Mouse (Mus musculus): ENCODE results near the gene Cel. TPM values are rescaled to one million over a fixed set of nuclear protein-coding genes. Genes with fewer than 3 reads are reported as not detected.

The Cel gene
- polyA plus RNA-seq, 1 experiment: 0.10 TPM

- Histone ChIP-seq H3K27me3 (ENCODE audit: control insufficient read depth, insufficient read depth, low read length) (no peaks in the 10 kb centered on the region), H3K27ac (ENCODE audit: insufficient read depth, low read length) (no peak overlapping the region), H3K4me1 (ENCODE audit: control insufficient read depth, insufficient read depth, low read length) (no peaks in the 10 kb centered on the region), H3K4me3 (replicated peaks; ENCODE audit: insufficient read depth, low read depth, low read length) (no peak overlapping the region)
- TF ChIP-seq POLR2A (IDR thresholded peaks at IDR 0.05; ENCODE audit: borderline replicate concordance, insufficient read depth, low read length): no peak
- TF ChIP-seq CTCF (IDR thresholded peaks at IDR 0.05; ENCODE audit: borderline replicate concordance, insufficient read depth, low read depth, low read length): no peak
- no peak for DNase-seq
- 79% methylated on average over 6 of the region's 6 CpGs for WGBS
These were observed 56.9 kb downstream of the Cel start for GRCm38 (mm10) chr2:28506291-28506690.

DNA sequence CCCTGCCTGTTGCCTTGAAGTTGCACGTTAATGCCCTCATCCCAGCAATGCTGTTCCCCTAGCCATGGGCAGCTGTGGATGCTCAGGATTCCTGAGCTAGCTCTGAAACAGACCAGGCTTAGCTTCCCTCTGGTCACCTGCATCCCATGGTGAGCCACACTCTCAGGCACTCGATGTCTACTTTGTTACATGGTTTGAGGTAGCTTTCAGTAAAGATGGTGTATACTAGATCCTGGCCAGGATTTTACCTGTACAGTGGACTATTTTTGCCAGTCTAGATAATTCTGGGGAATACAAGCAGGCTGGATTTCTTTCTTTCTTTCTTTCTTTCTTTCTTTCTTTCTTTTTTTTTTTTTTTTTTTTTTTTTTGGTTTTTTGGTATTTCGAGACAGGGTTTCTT lies 57.4 kb downstream of the Cel start, which contains the start of gene Gm10134:
TSS of gene Gm10134 (plus strand) at position 301 of the 400 bp plus-strand sequence.
- no peaks in the 10 kb centered on the region for H3K27me3 ChIP-seq (ENCODE audit: control insufficient read depth, insufficient read depth, low read length)
- H3K4me1 ChIP-seq (ENCODE audit: control insufficient read depth, insufficient read depth, low read length): no peaks in the 10 kb centered on the region
- 79% methylated on average over 3 of the region's 3 CpGs for WGBS
- no peak within 1 kb of the TSS for H3K27ac ChIP-seq (ENCODE audit: insufficient read depth, low read length)
- TF ChIP-seq CTCF (IDR thresholded peaks at IDR 0.05; ENCODE audit: borderline replicate concordance, insufficient read depth, low read depth, low read length) (no peak), POLR2A (IDR thresholded peaks at IDR 0.05; ENCODE audit: borderline replicate concordance, insufficient read depth, low read length) (no peak)
- H3K4me3 ChIP-seq (replicated peaks; ENCODE audit: insufficient read depth, low read depth, low read length): no peak within 1 kb of the TSS
- no peak for DNase-seq

Other genes starting within 250 kb of the Cel start
- gene Ppp1r26, start 116.6 kb downstream of the Cel start, polyA plus RNA-seq (2012; rRNA removed): 11.5 and 12.4 TPM in 2 replicates
- 4.0 TPM in 2 replicates for gene 1700007K13Rik, start 97.1 kb downstream of the Cel start, polyA plus RNA-seq (2012; rRNA removed)
- 43.2 and 44.5 TPM in 2 replicates for gene Mrps2, start 95.3 kb downstream of the Cel start, polyA plus RNA-seq (2012; rRNA removed)
- gene Gbgt1, start 66.5 kb downstream of the Cel start, polyA plus RNA-seq (2012; rRNA removed): 1.1 and 1.5 TPM in 2 replicates
- 0.48 TPM in 1 of 2 replicates, not detected in the other for gene Gm10134, start 57.3 kb downstream of the Cel start, polyA plus RNA-seq (2012; rRNA removed)
- 133 and 151 TPM in 2 replicates for gene Ralgds, start 50.3 kb downstream of the Cel start, polyA plus RNA-seq (2012; rRNA removed)
- 32.4 and 32.6 TPM in 2 replicates for gene Gtf3c5, start 20.3 kb upstream of the Cel start, polyA plus RNA-seq (2012; rRNA removed)
- gene Gfi1b, start 58.6 kb upstream of the Cel start, polyA plus RNA-seq (2012; rRNA removed): 0.18 TPM in 1 of 2 replicates, not detected in the other
- 34.4 and 34.9 TPM in 2 replicates for gene Tsc1, start 77.8 kb upstream of the Cel start, polyA plus RNA-seq (2012; rRNA removed)
- 0.61 and 1.5 TPM in 2 replicates for gene Spaca9, start 136.3 kb upstream of the Cel start, polyA plus RNA-seq (2012; rRNA removed)
- gene Ak8, start 136.8 kb upstream of the Cel start, polyA plus RNA-seq (2012; rRNA removed): 0.70 and 0.98 TPM in 2 replicates